9 mouse cellular contexts compared by ENCODE assay signal in the genomic region with DNA sequence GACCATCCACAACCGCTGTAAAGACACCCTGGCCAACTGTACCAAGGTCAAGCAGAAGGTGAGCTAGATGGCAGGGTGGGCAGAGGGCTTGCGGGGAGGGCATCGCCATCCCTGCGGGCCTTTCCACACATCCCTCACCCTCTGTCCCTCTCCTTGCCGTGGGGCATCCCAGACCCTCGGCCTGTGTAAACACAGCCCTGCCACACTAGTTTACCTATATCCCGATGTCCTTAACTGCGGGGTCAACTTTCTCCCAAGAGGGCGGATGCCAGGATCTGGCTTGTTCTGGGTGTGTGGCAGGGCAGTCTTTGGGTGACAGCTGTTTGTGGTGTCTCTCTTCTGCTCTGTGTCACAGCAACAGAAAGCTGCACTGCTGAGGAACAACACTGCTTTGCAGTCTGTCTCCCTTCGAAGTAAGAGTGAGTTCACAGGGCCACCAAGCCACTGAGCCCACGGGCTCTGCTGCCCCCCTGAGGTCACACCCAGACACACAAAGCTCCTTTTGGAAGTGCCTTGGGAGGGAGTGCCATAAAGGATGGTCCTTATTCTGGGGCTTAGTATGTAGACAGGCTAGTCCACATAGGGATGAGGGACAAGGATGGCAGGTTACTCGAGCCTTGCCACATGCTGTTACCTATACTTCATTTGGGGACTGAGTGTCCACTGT. TPM values are rescaled to one million over a fixed set of nuclear protein-coding genes. Genes with fewer than 3 reads are reported as not detected.
A peak's percentile ranks its signal among the peaks of the same experiment; 100 is the strongest.
DNase-seq lines count a peak whose midpoint lies in the region; ATAC-seq and TF ChIP-seq lines count a peak whose summit lies in the region.
"Had no signal": no experiment of that assay in that cellular context is flagged by ENCODE, and none has a peak within 500 bp of the region (broad histone marks: within the 10 kb centered on the region; RNA-seq: fewer than 3 reads in every experiment).

No protein-coding gene starts in this region.

- no peaks in the 10 kb centered on the region for H3K9me3 ChIP-seq in heart, embryonic 15.5 days (replicated peaks)
- no peaks in the 10 kb centered on the region for H3K9me3 ChIP-seq in MEL (replicated peaks; ENCODE audit: insufficient read depth, low read length)
- no peaks in the 10 kb centered on the region for H3K9me3 ChIP-seq in liver, embryonic 14.5 days (ENCODE audit: control insufficient read depth, low read length)

- no peak for TF ChIP-seq EP300 in MEL (IDR thresholded peaks at IDR 0.05; ENCODE audit: low read depth in 1 of 2, low read length in 2 of 2)
- TF ChIP-seq EP300 in liver, embryonic 14.5 days (IDR thresholded peaks at IDR 0.05; ENCODE audit: low read depth), result no peak

- TF ChIP-seq POLR2A in MEL (IDR thresholded peaks at IDR 0.05; ENCODE audit: control insufficient read depth in 1 of 2, insufficient read depth in 1 of 2, low read depth in 1 of 2, low read length in 2 of 2, poor library complexity in 1 of 2), result no peak; a peak in 1 of 4 replicates

- H3K27me3 ChIP-seq in heart, embryonic 15.5 days, result no peaks in the 10 kb centered on the region
- H3K27me3 ChIP-seq in C2C12 (ENCODE audit: control insufficient read depth, insufficient read depth, insufficient read length), result no peaks in the 10 kb centered on the region
- no peaks in the 10 kb centered on the region for H3K27me3 ChIP-seq in MEL (ENCODE audit: control insufficient read depth in 1 of 2, insufficient read depth in 2 of 2, low read length in 2 of 2)
- H3K27me3 ChIP-seq in liver, embryonic 14.5 days (ENCODE audit: control insufficient read depth, insufficient read depth, low read length), result no peaks in the 10 kb centered on the region
- H3K27me3 ChIP-seq: embryonic facial prominence, embryonic 13.5 days had no signal

- intact Hi-C loops in left cerebral cortex, postnatal 36 days (cut with DNase I), result loop anchor here (1.0 kb wide), 1 partner anchor 10 kb away; no protein-coding TSS in a partner anchor

- no peak overlapping the region for H3ac ChIP-seq in C2C12 (ENCODE audit: control insufficient read depth, insufficient read length, low read depth)

- H3K79me3 ChIP-seq in C2C12 (ENCODE audit: low read depth), result peaks cover 43% of the 10 kb centered on the region

- ATAC-seq in heart, embryonic 15.5 days (replicated peaks; ENCODE audit: insufficient number of reproducible peaks, insufficient read depth, low FRiP score, low read depth), result no peak
- ATAC-seq in liver, embryonic 14.5 days (ENCODE audit: insufficient read depth), result no peak
- no peak for ATAC-seq in erythroblast, adult 5-6 weeks (replicated peaks; ENCODE audit: low FRiP score, poor library complexity, severe bottlenecking)

- peaks cover 60% of the 10 kb centered on the region for H3K36me3 ChIP-seq in heart, embryonic 15.5 days
- H3K36me3 ChIP-seq in C2C12 (ENCODE audit: control insufficient read depth, insufficient read depth) (peaks cover 74% of the 10 kb centered on the region), MEL (ENCODE audit: control insufficient read depth in 1 of 2, insufficient read depth in 2 of 2, low read length in 2 of 2) (peaks cover 12 to 54% of the 10 kb centered on the region in 2 experiments)
- peaks cover 20% of the 10 kb centered on the region for H3K36me3 ChIP-seq in liver, embryonic 14.5 days (replicated peaks; ENCODE audit: control insufficient read depth, insufficient read depth, low read depth)

- DNase-seq in heart, adult 9 months (ENCODE audit: low spot score in 2 of 2), result no peak
- DNase-seq in MEL (ENCODE audit: low read depth, low spot score), result peak; percentile 41
- DNase-seq in liver, embryonic 14.5 days (ENCODE audit: low read depth in 3 of 3, low spot score in 3 of 3), result no peak
- DNase-seq in left cerebral cortex, postnatal 36 days (ENCODE audit: low spot score in 2 of 2), result no peak
- no peak for DNase-seq in gastrocnemius, postnatal 4 days (ENCODE audit: low spot score in 2 of 2)

- peaks cover 82% of the 10 kb centered on the region for H3K4me1 ChIP-seq in heart, embryonic 15.5 days (replicated peaks)
- H3K4me1 ChIP-seq in MEL (ENCODE audit: control insufficient read depth in 1 of 2, insufficient read depth in 2 of 2, low read length in 2 of 2), result peaks cover 13 to 16% of the 10 kb centered on the region in 2 experiments
- H3K4me1 ChIP-seq in liver, embryonic 14.5 days (replicated peaks; ENCODE audit: control insufficient read depth in 2 of 2, insufficient read depth in 2 of 2, low read length in 1 of 2), result peaks cover 7 to 13% of the 10 kb centered on the region in 2 experiments

- WGBS in heart, embryonic 15.5 days, result 68% methylated on average over 12 of the region's 12 CpGs
- 66% methylated on average over 12 of the region's 12 CpGs for WGBS in liver, embryonic 14.5 days (ENCODE audit: insufficient replicate concordance)

- TF ChIP-seq CTCF in C2C12 (IDR thresholded peaks at IDR 0.05; ENCODE audit: control insufficient read depth, insufficient read depth, insufficient read length), result no peak
- TF ChIP-seq CTCF in MEL (IDR thresholded peaks at IDR 0.05 in 2 of 3, conservative IDR thresholded peaks at IDR 0.05 in 1 of 3; ENCODE audit: control insufficient read depth in 1 of 3, insufficient read depth in 1 of 3, low read depth in 2 of 3, low read length in 3 of 3, poor library complexity in 1 of 3, severe bottlenecking in 1 of 3), result peak; percentile 32 to 56 (median 54)
- TF ChIP-seq CTCF in liver, embryonic 14.5 days (IDR thresholded peaks at IDR 0.05; ENCODE audit: low read depth), result peak; percentile 83

- H3K79me2 ChIP-seq in C2C12 (ENCODE audit: control insufficient read depth, insufficient read depth) (peaks cover 65% of the 10 kb centered on the region), MEL (ENCODE audit: control insufficient read depth, insufficient read depth, low read length, poor library complexity) (peaks cover 34% of the 10 kb centered on the region)

- no peak overlapping the region for H3K4me3 ChIP-seq in heart, embryonic 15.5 days
- no peak overlapping the region for H3K4me3 ChIP-seq in C2C12 (ENCODE audit: insufficient read depth, poor library complexity, severe bottlenecking)
- H3K4me3 ChIP-seq in MEL (ENCODE audit: control insufficient read depth in 1 of 2, insufficient read depth in 1 of 2, low read depth in 2 of 2, low read length in 2 of 2), result no peak overlapping the region
- no peak overlapping the region for H3K4me3 ChIP-seq in liver, embryonic 14.5 days (ENCODE audit: insufficient read depth in 1 of 2, low read depth in 2 of 2, low read length in 2 of 2)
- H3K4me3 ChIP-seq: embryonic facial prominence, embryonic 13.5 days had no signal

- no peak overlapping the region for H3K4me2 ChIP-seq in heart, embryonic 15.5 days
- no peak overlapping the region for H3K4me2 ChIP-seq in liver, embryonic 14.5 days (ENCODE audit: low read depth)
- H3K4me2 ChIP-seq: embryonic facial prominence, embryonic 13.5 days had no signal

- peak; percentile 33 for TF ChIP-seq RAD21 in MEL (IDR thresholded peaks at IDR 0.05; ENCODE audit: low read depth, low read length)

- H3K9ac ChIP-seq in heart, embryonic 15.5 days, result no peak overlapping the region
- H3K9ac ChIP-seq in MEL (ENCODE audit: control insufficient read depth, low read depth, low read length, poor library complexity, severe bottlenecking), result no peak overlapping the region
- no peak overlapping the region for H3K9ac ChIP-seq in liver, embryonic 14.5 days (replicated peaks)
- H3K9ac ChIP-seq: embryonic facial prominence, embryonic 13.5 days had no signal

- H3K27ac ChIP-seq in heart, embryonic 15.5 days, result 0 out of 2 replicates have a peak overlapping the region, but pooled peaks have one; percentile 1
- H3K27ac ChIP-seq in MEL (ENCODE audit: control insufficient read depth, low read depth, low read length), result no peak overlapping the region
- no peak overlapping the region for H3K27ac ChIP-seq in liver, embryonic 14.5 days
- H3K27ac ChIP-seq: embryonic facial prominence, embryonic 13.5 days had no signal

RNA-seq across cellular contexts. Expression of a gene that starts 20.9 kb away (rescaled TPM):
- polyA plus RNA-seq in heart, embryonic 15.5 days (2015; fragmentation: Nextera tagmentation; extraction: Ambion mirVana), result not detected in 2 replicates
- polyA plus RNA-seq in C2C12 (2012; fragmentation: generic; extraction: Trizol) (0.05 TPM), MEL (2012; ENCODE audit: insufficient read depth in 1 of 2, insufficient read length in 2 of 2, low read depth in 1 of 2, low replicate concordance in 2 of 2, missing spikeins in 1 of 2) (under 1 TPM in 1 of 2 experiments, not detected in 1; 0.06 TPM)
- total RNA-seq in MEL (2012; rRNA removed), result 0.08 TPM in 1 of 2 replicates, not detected in the other
- polyA plus RNA-seq in liver, embryonic 14.5 days (2012; rRNA removed), result not detected in 2 replicates
- not detected in 2 replicates for polyA plus RNA-seq in liver, embryonic 14.5 days (2014; fragmentation: Nextera tagmentation; extraction: Ambion mirVana)
- total RNA-seq in erythroblast, adult 5-6 weeks (2015; ENCODE audit: low replicate concordance), result not detected in 2 replicates
- not detected in 2 replicates for total RNA-seq in erythroblast, adult 5-6 weeks (2017; ENCODE audit: low replicate concordance)
- total RNA-seq in left cerebral cortex, postnatal 36 days (2021), result not detected
- total RNA-seq in gastrocnemius, postnatal 4 days (2021), result not detected
- polyA plus RNA-seq: embryonic facial prominence, embryonic 13.5 days had no signal

RNA-seq across cellular contexts. Expression of a gene that starts 26.3 kb away (rescaled TPM):
- polyA plus RNA-seq in heart, embryonic 15.5 days (2015; fragmentation: Nextera tagmentation; extraction: Ambion mirVana), result 72.8 and 82.5 TPM in 2 replicates
- polyA plus RNA-seq in C2C12 (2012; fragmentation: generic; extraction: Trizol) (88.3 TPM), MEL (2012; ENCODE audit: insufficient read depth in 1 of 2, insufficient read length in 2 of 2, low read depth in 1 of 2, low replicate concordance in 2 of 2, missing spikeins in 1 of 2) (100 to 1,000 TPM in 1 of 2 experiments, not detected in 1; 183 TPM)
- 113 and 131 TPM in 2 replicates for total RNA-seq in MEL (2012; rRNA removed)
- polyA plus RNA-seq in liver, embryonic 14.5 days (2012; rRNA removed), result 8.5 and 8.9 TPM in 2 replicates
- 10.1 and 11.5 TPM in 2 replicates for polyA plus RNA-seq in liver, embryonic 14.5 days (2014; fragmentation: Nextera tagmentation; extraction: Ambion mirVana)
- 15.2 and 20.5 TPM in 2 replicates for total RNA-seq in erythroblast, adult 5-6 weeks (2015; ENCODE audit: low replicate concordance)
- total RNA-seq in erythroblast, adult 5-6 weeks (2017; ENCODE audit: low replicate concordance), result 16.7 and 18.1 TPM in 2 replicates
- 100 to 1,000 TPM; 250 to 281 TPM for total RNA-seq in left cerebral cortex, postnatal 36 days (2021)
- 100 to 1,000 TPM; 161 to 166 TPM for total RNA-seq in gastrocnemius, postnatal 4 days (2021)

RNA-seq across cellular contexts. Expression of a gene that starts 53.5 kb away (rescaled TPM):
- polyA plus RNA-seq in heart, embryonic 15.5 days (2015; fragmentation: Nextera tagmentation; extraction: Ambion mirVana), result 61.3 and 69.2 TPM in 2 replicates
- polyA plus RNA-seq in C2C12 (2012; fragmentation: generic; extraction: Trizol), result 14.4 TPM
- total RNA-seq in MEL (2012; rRNA removed), result 43.4 and 47.4 TPM in 2 replicates
- polyA plus RNA-seq in MEL (2012; ENCODE audit: insufficient read depth in 1 of 2, insufficient read length in 2 of 2, low read depth in 1 of 2, low replicate concordance in 2 of 2, missing spikeins in 1 of 2), result 10 to 100 TPM in 1 of 2 experiments, not detected in 1; 71.0 TPM
- polyA plus RNA-seq in liver, embryonic 14.5 days (2012; rRNA removed), result 24.2 and 29.4 TPM in 2 replicates
- polyA plus RNA-seq in liver, embryonic 14.5 days (2014; fragmentation: Nextera tagmentation; extraction: Ambion mirVana), result 18.5 and 20.8 TPM in 2 replicates
- total RNA-seq in erythroblast, adult 5-6 weeks (2015; ENCODE audit: low replicate concordance), result 25.0 and 29.5 TPM in 2 replicates
- total RNA-seq in erythroblast, adult 5-6 weeks (2017; ENCODE audit: low replicate concordance), result 19.9 and 23.4 TPM in 2 replicates
- total RNA-seq in left cerebral cortex, postnatal 36 days (2021), result 10 to 100 TPM; 42.4 to 63.2 TPM
- total RNA-seq in gastrocnemius, postnatal 4 days (2021), result 10 to 100 TPM; 33.9 to 49.0 TPM

RNA-seq across cellular contexts. Expression of a gene that starts 56.4 kb away (rescaled TPM):
- 164 and 178 TPM in 2 replicates for polyA plus RNA-seq in heart, embryonic 15.5 days (2015; fragmentation: Nextera tagmentation; extraction: Ambion mirVana)
- polyA plus RNA-seq in C2C12 (2012; fragmentation: generic; extraction: Trizol) (351 TPM), MEL (2012; ENCODE audit: insufficient read depth in 1 of 2, insufficient read length in 2 of 2, low read depth in 1 of 2, low replicate concordance in 2 of 2, missing spikeins in 1 of 2) (100 to 1,000 TPM; 176 to 706 TPM)
- total RNA-seq in MEL (2012; rRNA removed), result 500 and 594 TPM in 2 replicates
- polyA plus RNA-seq in liver, embryonic 14.5 days (2012; rRNA removed), result 165 and 230 TPM in 2 replicates
- polyA plus RNA-seq in liver, embryonic 14.5 days (2014; fragmentation: Nextera tagmentation; extraction: Ambion mirVana), result 168 and 173 TPM in 2 replicates
- total RNA-seq in erythroblast, adult 5-6 weeks (2015; ENCODE audit: low replicate concordance), result 80.3 and 91.8 TPM in 2 replicates
- 24.3 and 35.9 TPM in 2 replicates for total RNA-seq in erythroblast, adult 5-6 weeks (2017; ENCODE audit: low replicate concordance)
- total RNA-seq in left cerebral cortex, postnatal 36 days (2021), result 10 to 100 TPM; 90.4 to 94.5 TPM
- 100 to 1,000 TPM; 150 to 159 TPM for total RNA-seq in gastrocnemius, postnatal 4 days (2021)
